Mouse (Mus musculus): ENCODE results near the gene Ext2. TPM values are rescaled to one million over a fixed set of nuclear protein-coding genes. Genes with fewer than 3 reads are reported as not detected.

Gene Ext2
- polyA plus RNA-seq, 2 experiments = 80.7 to 115 TPM

GRCm38 (mm10) chr2:93744346-93745229, 77.8 kb downstream of the Ext2 start:
- H3K4me1 ChIP-seq (ENCODE audit: control insufficient read depth, insufficient read depth, low read length) = peaks cover 15% of the 10 kb centered on the region; the same call in 1 of the 2 replicates
- ATAC-seq (ENCODE audit: low FRiP score, low read depth) (no peak), DNase-seq (ENCODE audit: low spot score) (no peak)
- no peaks in the 10 kb centered on the region for H3K27me3 ChIP-seq (ENCODE audit: control insufficient read depth, insufficient read depth, low read length)
- H3K4me2 ChIP-seq (replicated peaks; ENCODE audit: low read depth, low read length, severe bottlenecking) = no peak overlapping the region
- 37% methylated on average over 11 of the region's 11 CpGs for WGBS
- no peak overlapping the region for H3K27ac ChIP-seq (replicated peaks; ENCODE audit: low read depth, low read length)
- no peak overlapping the region for H3K4me3 ChIP-seq (replicated peaks; ENCODE audit: low read length)
- TF ChIP-seq POLR2A (IDR thresholded peaks at IDR 0.05; ENCODE audit: borderline replicate concordance, extremely low read depth, insufficient read depth, insufficient read length) = no peak
- H3K36me3 ChIP-seq (ENCODE audit: control insufficient read depth, insufficient read depth, low read length) = peaks cover 2% of the 10 kb centered on the region; the same call in 1 of the 2 replicates
- no peak overlapping the region for H3K9ac ChIP-seq (ENCODE audit: low read depth, low read length, severe bottlenecking)
- H3K9me3 ChIP-seq (ENCODE audit: control insufficient read depth, low read length) = no peaks in the 10 kb centered on the region

- Histone ChIP-seq H3K4me3 (replicated peaks; ENCODE audit: low read length) (no peak overlapping the region), H3K27me3 (ENCODE audit: control insufficient read depth, insufficient read depth, low read length) (no peaks in the 10 kb centered on the region; the same call in 1 of the 2 replicates), H3K4me2 (replicated peaks; ENCODE audit: low read depth, low read length, severe bottlenecking) (no peak overlapping the region), H3K36me3 (ENCODE audit: control insufficient read depth, insufficient read depth, low read length) (peaks cover 9% of the 10 kb centered on the region; the same call in 1 of the 2 replicates), H3K4me1 (ENCODE audit: control insufficient read depth, insufficient read depth, low read length) (peaks cover 15% of the 10 kb centered on the region; the same call in 1 of the 2 replicates), H3K9me3 (ENCODE audit: control insufficient read depth, low read length) (no peaks in the 10 kb centered on the region), H3K27ac (replicated peaks; ENCODE audit: low read depth, low read length) (no peak overlapping the region), H3K9ac (ENCODE audit: low read depth, low read length, severe bottlenecking) (no peak overlapping the region)
- ATAC-seq (ENCODE audit: low FRiP score, low read depth) (no peak), DNase-seq (ENCODE audit: low spot score) (no peak)
- TF ChIP-seq POLR2A (IDR thresholded peaks at IDR 0.05; ENCODE audit: borderline replicate concordance, extremely low read depth, insufficient read depth, insufficient read length) = no peak
- 48% methylated on average over 7 of the region's 7 CpGs for WGBS
Observed at GRCm38 (mm10) chr2:93741700-93742099, 80.7 kb downstream of the Ext2 start.

- Histone ChIP-seq H3K4me2 (replicated peaks; ENCODE audit: low read depth, low read length, severe bottlenecking) (no peak overlapping the region), H3K4me1 (ENCODE audit: control insufficient read depth, insufficient read depth, low read length) (no peaks in the 10 kb centered on the region; the same call in 1 of the 2 replicates), H3K27ac (replicated peaks; ENCODE audit: low read depth, low read length) (no peak overlapping the region), H3K4me3 (replicated peaks; ENCODE audit: low read length) (no peak overlapping the region), H3K27me3 (ENCODE audit: control insufficient read depth, insufficient read depth, low read length) (no peaks in the 10 kb centered on the region; the same call in 1 of the 2 replicates), H3K36me3 (ENCODE audit: control insufficient read depth, insufficient read depth, low read length) (peaks cover 16% of the 10 kb centered on the region; the same call in 1 of the 2 replicates), H3K9me3 (ENCODE audit: control insufficient read depth, low read length) (no peaks in the 10 kb centered on the region), H3K9ac (ENCODE audit: low read depth, low read length, severe bottlenecking) (no peak overlapping the region)
- no peak for DNase-seq (ENCODE audit: low spot score)
- 35% methylated on average over 5 of the region's 5 CpGs for WGBS
- TF ChIP-seq POLR2A (IDR thresholded peaks at IDR 0.05; ENCODE audit: borderline replicate concordance, extremely low read depth, insufficient read depth, insufficient read length) = no peak
- ATAC-seq (ENCODE audit: low FRiP score, low read depth) = no peak
Observed at GRCm38 (mm10) chr2:93739044-93739569, 83.3 kb downstream of the Ext2 start.

- H3K4me3 ChIP-seq (replicated peaks; ENCODE audit: low read length) = no peak overlapping the region
Observed at GRCm38 (mm10) chr2:93737146-93737545, 85.2 kb downstream of the Ext2 start.

GRCm38 (mm10) chr2:93732658-93733057, 89.7 kb downstream of the Ext2 start:
- WGBS = 22% methylated on average over 7 of the region's 7 CpGs
- no peaks in the 10 kb centered on the region for H3K9me3 ChIP-seq (ENCODE audit: control insufficient read depth, low read length)
- H3K36me3 ChIP-seq (ENCODE audit: control insufficient read depth, insufficient read depth, low read length) = peaks cover 20% of the 10 kb centered on the region
- TF ChIP-seq POLR2A (IDR thresholded peaks at IDR 0.05; ENCODE audit: borderline replicate concordance, extremely low read depth, insufficient read depth, insufficient read length) = no peak
- H3K4me3 ChIP-seq (replicated peaks; ENCODE audit: low read length) = no peak overlapping the region
- H3K27me3 ChIP-seq (ENCODE audit: control insufficient read depth, insufficient read depth, low read length) = no peaks in the 10 kb centered on the region; the same call in 1 of the 2 replicates
- DNase-seq (ENCODE audit: low spot score) (peak; percentile 29), ATAC-seq (ENCODE audit: low FRiP score, low read depth) (no peak; the same call in 1 of the 2 replicates)
- no peak overlapping the region for H3K27ac ChIP-seq (replicated peaks; ENCODE audit: low read depth, low read length)
- H3K9ac ChIP-seq (ENCODE audit: low read depth, low read length, severe bottlenecking) = no peak overlapping the region
- H3K4me1 ChIP-seq (ENCODE audit: control insufficient read depth, insufficient read depth, low read length) = peaks cover 14% of the 10 kb centered on the region
- peak overlapping the region; percentile 11; the same call in 1 of the 2 replicates for H3K4me2 ChIP-seq (replicated peaks; ENCODE audit: low read depth, low read length, severe bottlenecking)

More at GRCm38 (mm10) chr2:93737146-93737545, 85.2 kb downstream of the Ext2 start:
- no peak overlapping the region for H3K9ac ChIP-seq (ENCODE audit: low read depth, low read length, severe bottlenecking)
- no peaks in the 10 kb centered on the region; the same call in 1 of the 2 replicates for H3K27me3 ChIP-seq (ENCODE audit: control insufficient read depth, insufficient read depth, low read length)
- 84% methylated on average over 8 of the region's 8 CpGs for WGBS
- no peak for TF ChIP-seq POLR2A (IDR thresholded peaks at IDR 0.05; ENCODE audit: borderline replicate concordance, extremely low read depth, insufficient read depth, insufficient read length)
- no peak overlapping the region for H3K4me2 ChIP-seq (replicated peaks; ENCODE audit: low read depth, low read length, severe bottlenecking)
- peaks cover 14% of the 10 kb centered on the region for H3K4me1 ChIP-seq (ENCODE audit: control insufficient read depth, insufficient read depth, low read length)
- no peaks in the 10 kb centered on the region for H3K9me3 ChIP-seq (ENCODE audit: control insufficient read depth, low read length)
- DNase-seq (ENCODE audit: low spot score) = no peak
- peaks cover 16% of the 10 kb centered on the region for H3K36me3 ChIP-seq (ENCODE audit: control insufficient read depth, insufficient read depth, low read length)
- no peak for ATAC-seq (ENCODE audit: low FRiP score, low read depth)
- no peak overlapping the region for H3K27ac ChIP-seq (replicated peaks; ENCODE audit: low read depth, low read length)

All from limb, embryonic 14.5 days (tissue).